Mouse (Mus musculus) adrenal gland, postnatal 36 days (tissue): ENCODE data around the gene Smim11. TPM values are rescaled to one million over a fixed set of nuclear protein-coding genes. Genes with fewer than 3 reads are reported as not detected.

Experiments used
- DNase-seq, 2 experiments: peaks; one replicate each; pipeline ENCODE4 v3.0.0; 2021; ENCODE audit warnings: mixed read lengths in 1 of 2
- long read RNA-seq, 2 experiments: library from polyadenylated mRNA; stranded (forward); transcript quantifications; one replicate each; pipeline ENCODE4 v2.0.0; 2021; ENCODE audit warnings: borderline sequencing depth in 2 of 2
- total RNA-seq, 2 experiments: library from RNA; stranded (reverse); gene quantifications; 2 replicates each; pipeline ENCODE4 v1.2.3; 2021

Gene Smim11
- 10 to 100 TPM; 56.5 to 61.6 TPM for total RNA-seq
- long read RNA-seq, experiment 1, transcript Smim11-201 (4 exons, 517 nt) = major isoform, 102 of 135 reads
- long read RNA-seq, experiment 1, partial matches to known transcripts = 4 of 135 reads
- long read RNA-seq, experiment 1, other reads (novel, unspliced or antisense) = 28 of 135 reads
- long read RNA-seq, experiment 2, transcript Smim11-201 (4 exons, 517 nt) = major isoform, 41 of 41 reads
- long read RNA-seq, experiment 2, partial matches to known transcripts = 0 of 41 reads
- long read RNA-seq, experiment 2, other reads (novel, unspliced or antisense) = 0 of 41 reads

- DNase-seq = peak; percentile 94 to 95
These were observed at the start of gene Smim11 for GRCm38 (mm10) chr16:92300649-92301411. Gene Smim11 (plus strand): TSS chr16:92301286.

GRCm38 (mm10) chr16:92254316-92254715 lies 46.8 kb upstream of the Smim11 start:
- no peak for DNase-seq

GRCm38 (mm10) chr16:92267861-92268260 lies 33.2 kb upstream of the Smim11 start:
- no peak for DNase-seq

- DNase-seq = no peak
These were observed 26.6 kb upstream of the Smim11 start for GRCm38 (mm10) chr16:92274516-92274915.

- peak; percentile 72 to 79 for DNase-seq
These were observed 25.6 kb upstream of the Smim11 start for GRCm38 (mm10) chr16:92275526-92275925.

GRCm38 (mm10) chr16:92282671-92283070 lies 18.4 kb upstream of the Smim11 start:
- DNase-seq = no peak

- DNase-seq = no peak
These were observed 16.0 kb upstream of the Smim11 start for GRCm38 (mm10) chr16:92285068-92285467.

GRCm38 (mm10) chr16:92286609-92287008 lies 14.5 kb upstream of the Smim11 start:
- peak; percentile 85 to 90 for DNase-seq

GRCm38 (mm10) chr16:92288778-92289177 lies 12.3 kb upstream of the Smim11 start:
- DNase-seq = peak; percentile 44 to 47

GRCm38 (mm10) chr16:92290045-92290444 lies 11.0 kb upstream of the Smim11 start:
- no peak for DNase-seq

GRCm38 (mm10) chr16:92292101-92292500 lies 9.0 kb upstream of the Smim11 start, which contains the start of gene Kcne2:
Gene Kcne2 (plus strand): TSS chr16:92292389.
- peak in 1 of 2 experiments; percentile 35 for DNase-seq

- DNase-seq = no peak
These were observed 6.7 kb upstream of the Smim11 start for GRCm38 (mm10) chr16:92294267-92294970.

GRCm38 (mm10) chr16:92295328-92295727 lies 5.8 kb upstream of the Smim11 start:
- DNase-seq = no peak

GRCm38 (mm10) chr16:92301412-92301806 lies 323 bp downstream of the Smim11 start:
- DNase-seq = peak; percentile 38 to 39

GRCm38 (mm10) chr16:92301989-92302388 lies 903 bp downstream of the Smim11 start:
- DNase-seq = peak in 1 of 2 experiments; percentile 35

- no peak for DNase-seq
These were observed 1.4 kb downstream of the Smim11 start for GRCm38 (mm10) chr16:92302506-92302905.

- DNase-seq = no peak
These were observed 4.4 kb downstream of the Smim11 start for GRCm38 (mm10) chr16:92305519-92305918.

- peak in 1 of 2 experiments; percentile 24 for DNase-seq
These were observed 6.9 kb downstream of the Smim11 start for GRCm38 (mm10) chr16:92307947-92308346.

- no peak for DNase-seq
These were observed 8.0 kb downstream of the Smim11 start for GRCm38 (mm10) chr16:92309126-92309525.

GRCm38 (mm10) chr16:92313953-92314741 lies 13.1 kb downstream of the Smim11 start:
- peak in 1 of 2 experiments; percentile 61 for DNase-seq

GRCm38 (mm10) chr16:92316049-92316738 lies 15.1 kb downstream of the Smim11 start:
- peak in 1 of 2 experiments; percentile 85 for DNase-seq
